Mouse (Mus musculus): ENCODE measurements around the gene Trdmt1.

- TF ChIP-seq CTCF (IDR thresholded peaks at IDR 0.05; ENCODE audit: borderline replicate concordance, insufficient read depth, low read length) (no peak), POLR2A (IDR thresholded peaks at IDR 0.05; ENCODE audit: low read depth, low read length) (no peak)
Measured at GRCm38 (mm10) chr2:13492927-13493326, 51.5 kb downstream of the Trdmt1 start.

Data from embryonic fibroblast, embryonic 13.5 days (primary cell).